Mouse (Mus musculus) ovary, adult 18-20 months (tissue): Measurements from ENCODE around the gene Nlrc5.
A peak's percentile ranks its signal among the peaks of the same experiment; 100 is the strongest.

Source experiments
- DNase-seq: peaks from one replicate; pipeline ENCODE4 v3.0.0; 2022; ENCODE audit warnings: low spot score, mixed read lengths

Gene Nlrc5

DNA sequence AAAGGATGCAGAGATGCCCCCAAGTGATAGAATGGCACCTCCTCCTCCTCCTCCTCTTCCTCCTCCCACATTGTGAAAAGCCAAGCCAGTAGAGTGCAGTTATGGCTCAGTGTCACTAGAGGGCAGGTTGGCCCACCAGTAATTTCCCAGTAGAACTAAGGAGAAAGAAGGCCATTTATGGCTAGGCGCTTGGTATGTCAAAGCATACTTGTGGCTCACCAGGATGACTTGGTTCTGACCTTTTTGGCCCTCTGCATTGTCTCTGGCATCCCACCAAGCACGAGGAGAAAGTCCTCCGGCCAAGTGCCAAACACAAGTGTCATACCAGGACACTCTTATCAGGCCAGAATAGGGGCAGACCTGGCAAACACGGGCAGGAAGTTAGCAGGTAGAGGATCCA, 94.1 kb downstream of the Nlrc5 start:
- peak; percentile 9 for DNase-seq

DNA sequence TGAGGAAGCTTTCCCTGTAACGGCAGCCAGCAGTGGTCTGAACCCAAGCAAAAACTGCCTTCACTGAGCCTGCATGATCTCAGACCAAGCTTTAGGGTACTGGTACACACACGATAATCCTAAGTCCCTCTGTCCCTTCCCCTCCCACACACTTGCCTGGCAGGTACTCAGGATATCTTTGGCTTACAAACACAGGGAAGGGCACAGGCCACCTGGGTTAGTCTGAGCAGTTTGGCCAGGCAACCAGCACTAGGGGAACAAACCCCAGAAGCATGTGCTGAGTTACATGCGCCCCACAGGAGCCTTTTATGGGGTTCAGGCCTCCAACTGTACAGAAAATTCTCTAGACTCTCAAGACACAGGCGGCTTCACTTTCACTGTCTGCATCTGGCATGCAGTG, 95.7 kb downstream of the Nlrc5 start:
- no peak for DNase-seq

GRCm38 (mm10) chr8:94530643-94531042, 96.5 kb downstream of the Nlrc5 start:
- DNase-seq: no peak

GRCm38 (mm10) chr8:94532000-94532399, 97.8 kb downstream of the Nlrc5 start:
- no peak for DNase-seq

DNA sequence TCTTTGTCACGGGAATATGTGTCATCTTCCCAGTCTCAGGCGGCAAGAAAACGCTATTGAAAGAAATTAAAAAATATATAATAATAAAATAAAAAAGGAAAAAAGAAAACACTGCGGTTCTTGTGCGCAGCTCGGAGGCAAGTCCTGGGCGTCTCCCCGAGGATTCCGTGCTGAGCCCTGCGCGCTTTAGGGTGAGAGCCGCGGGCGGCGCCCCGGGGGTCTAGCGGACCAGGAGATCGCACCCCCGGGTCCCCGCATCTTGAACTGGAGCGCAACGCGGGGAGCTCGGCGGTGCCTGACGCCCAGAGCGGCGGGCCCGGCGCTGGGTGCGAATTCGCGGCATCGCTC, 98.3 kb downstream of the Nlrc5 start:
- no peak for DNase-seq

- DNase-seq: peak; percentile 55
Measured at GRCm38 (mm10) chr8:94532873-94533671, 98.9 kb downstream of the Nlrc5 start, which contains the start of gene Cpne2. TSS of gene Cpne2 (plus strand) at chr8:94532990.

GRCm38 (mm10) chr8:94534612-94535011, 100.5 kb downstream of the Nlrc5 start:
- no peak for DNase-seq

GRCm38 (mm10) chr8:94535631-94536030, 101.5 kb downstream of the Nlrc5 start:
- DNase-seq: no peak

DNA sequence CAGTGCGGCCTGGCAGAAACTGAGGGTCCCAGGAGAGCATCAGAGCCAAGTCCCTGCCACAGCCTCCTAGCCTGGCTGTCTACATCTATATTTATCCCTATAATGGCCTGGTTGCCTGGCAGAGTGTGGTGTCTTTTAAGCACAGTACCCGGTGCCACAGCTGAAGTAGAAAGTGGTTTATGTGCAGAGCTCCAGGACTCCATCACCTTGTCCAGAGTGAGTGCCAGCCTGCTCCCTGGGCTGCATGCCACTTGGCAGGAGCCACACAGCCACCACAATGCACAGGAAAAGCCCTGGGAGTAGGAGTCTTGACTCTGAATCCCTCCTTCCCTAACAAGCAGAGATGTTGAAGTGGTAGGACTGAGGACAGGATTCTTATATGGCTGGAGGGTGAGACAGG, 103.3 kb downstream of the Nlrc5 start:
- DNase-seq: no peak

GRCm38 (mm10) chr8:94540025-94540424, 105.9 kb downstream of the Nlrc5 start:
- no peak for DNase-seq

- no peak for DNase-seq
Measured at GRCm38 (mm10) chr8:94540889-94541795, 107.0 kb downstream of the Nlrc5 start.

- DNase-seq: no peak
Measured at GRCm38 (mm10) chr8:94543981-94544380, 109.8 kb downstream of the Nlrc5 start.

GRCm38 (mm10) chr8:94549041-94549440, 114.9 kb downstream of the Nlrc5 start:
- DNase-seq: no peak

DNA sequence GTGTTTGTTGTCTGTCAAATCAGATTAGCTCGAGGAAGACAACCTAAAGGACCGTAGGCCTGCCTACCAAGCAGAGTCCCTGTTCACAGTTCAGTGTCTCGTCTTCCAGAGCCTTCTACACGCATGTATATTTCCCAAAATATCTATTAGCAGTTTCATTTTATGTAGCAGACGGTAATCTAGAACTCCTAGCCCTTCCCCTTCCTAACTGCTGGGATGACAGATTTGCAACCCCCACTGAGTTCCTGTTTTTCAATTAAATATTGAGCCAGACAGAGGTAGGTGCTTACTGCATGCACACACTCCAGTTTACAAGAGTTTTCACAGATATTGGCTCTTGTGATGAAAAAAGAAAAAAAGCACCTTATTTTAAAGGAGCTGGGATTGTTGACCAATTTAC, 115.3 kb downstream of the Nlrc5 start:
- DNase-seq: no peak

DNA sequence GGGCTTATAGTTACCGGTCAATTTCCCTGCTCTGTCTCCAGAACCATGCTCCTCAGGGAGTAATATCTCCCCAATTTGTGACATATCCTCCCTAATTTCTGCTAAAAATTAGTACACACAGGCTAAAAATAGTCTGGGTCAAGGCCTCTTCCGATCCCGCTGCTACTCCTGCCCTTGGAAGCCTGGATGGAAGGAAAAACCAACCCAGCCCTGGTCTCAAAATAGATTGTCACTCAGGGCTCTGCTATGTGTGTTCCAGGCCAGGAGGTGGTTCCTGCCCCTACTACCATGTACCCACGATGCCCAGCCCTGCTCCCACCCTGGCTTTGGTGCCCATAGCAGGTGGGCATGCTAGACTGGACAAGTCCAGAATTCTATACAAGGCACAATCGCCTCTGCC, 115.8 kb downstream of the Nlrc5 start:
- no peak for DNase-seq

DNA sequence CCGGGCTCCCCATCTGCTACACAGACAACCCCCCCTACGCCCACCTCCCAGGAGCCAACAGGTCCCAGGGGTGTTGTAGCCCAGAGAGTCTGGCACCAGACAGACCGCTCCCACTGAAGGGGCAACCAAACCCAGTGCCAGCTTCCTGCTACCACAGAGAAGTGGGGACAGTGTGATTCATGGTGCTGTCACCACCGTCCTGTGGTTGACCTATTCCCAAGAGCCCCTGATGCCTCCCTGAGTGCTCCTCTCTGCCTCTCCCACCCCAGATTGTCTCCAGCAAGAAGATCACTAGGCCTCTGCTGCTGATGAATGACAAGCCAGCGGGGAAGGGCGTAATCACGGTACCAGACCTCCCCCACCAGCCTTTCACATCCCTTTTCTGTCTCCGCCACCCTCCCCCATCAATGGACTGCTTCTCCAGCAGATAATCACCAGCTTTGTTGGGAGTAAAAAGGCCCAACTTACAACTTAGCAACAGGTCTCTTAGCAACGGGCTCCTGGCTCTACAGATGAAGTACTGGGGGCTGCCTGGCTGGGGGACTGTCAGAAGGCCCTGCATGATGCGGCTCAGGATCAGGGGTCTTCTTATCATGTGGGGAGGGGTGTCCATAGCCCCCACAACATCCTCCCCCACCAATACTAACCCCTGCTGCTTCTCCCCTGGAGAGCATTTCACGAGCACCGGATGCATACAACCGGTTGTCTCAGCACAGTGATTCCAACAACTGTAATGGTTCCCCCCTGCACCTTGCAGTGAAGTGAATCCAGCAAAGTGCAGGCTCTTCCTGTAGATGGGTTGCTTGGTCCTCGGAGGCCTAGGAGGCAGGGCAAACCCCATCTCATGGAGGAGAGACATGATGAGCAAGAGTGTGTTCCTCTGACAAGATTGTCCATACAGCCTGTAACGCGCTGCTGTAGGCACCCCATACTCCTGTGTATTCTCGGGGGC, 117.6 kb downstream of the Nlrc5 start:
- no peak for DNase-seq

GRCm38 (mm10) chr8:94552696-94553095, 118.5 kb downstream of the Nlrc5 start:
- no peak for DNase-seq

GRCm38 (mm10) chr8:94557281-94557680, 123.1 kb downstream of the Nlrc5 start:
- peak; percentile 34 for DNase-seq

GRCm38 (mm10) chr8:94561256-94561655, 127.1 kb downstream of the Nlrc5 start:
- no peak for DNase-seq

- DNase-seq: no peak
Measured at GRCm38 (mm10) chr8:94564421-94564820, 130.3 kb downstream of the Nlrc5 start.

DNA sequence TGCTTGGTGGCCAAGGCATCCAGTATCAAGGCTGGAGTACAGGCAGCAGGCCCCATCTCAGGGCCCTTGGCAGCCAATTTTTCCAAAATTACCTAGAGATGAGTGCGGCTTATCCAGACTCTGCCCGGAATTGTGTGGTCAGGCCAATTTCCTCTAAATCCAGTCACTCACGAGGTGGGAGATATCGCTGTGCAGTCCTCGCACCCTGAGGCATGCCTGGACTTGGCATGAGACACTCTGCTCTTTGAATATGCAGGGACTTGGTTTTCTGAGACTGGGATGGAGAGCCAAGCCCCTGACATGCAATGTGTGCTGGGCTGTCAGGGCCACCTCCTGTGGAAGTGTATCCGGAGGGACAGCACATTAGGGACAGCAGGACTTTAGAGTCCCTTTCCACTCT, 131.9 kb downstream of the Nlrc5 start:
- DNase-seq: no peak
